Mouse (Mus musculus) neural tube, embryonic 13.5 days (tissue): ENCODE measurements around the gene Ralgapa1. TPM values are rescaled to one million over a fixed set of nuclear protein-coding genes. Genes with fewer than 3 reads are reported as not detected.
A peak's percentile ranks its signal among the peaks of the same experiment; 100 is the strongest.
"Not testable (repeated sequence)": the region's sequence is repeated elsewhere in the genome, so short reads cannot be mapped to it uniquely, and the experiment has no call there.

Experiments
- ATAC-seq: fragments of 200-750 bp; cut with Nextera tagmentation; 2 replicates; pipeline ENCODE4 v1.8.0; 2017; ENCODE audit warnings: low read depth, mild to moderate bottlenecking, moderate TSS enrichment, moderate library complexity
- H3K27ac ChIP-seq: fragments of 300-500 bp; sonication (generic); replicated peaks from 2 replicates; pipeline ENCODE4 v1.5.1; 2015; ENCODE audit warnings: moderate library complexity, mild to moderate bottlenecking, inconsistent platforms
- H3K27me3 ChIP-seq: fragments of 300-500 bp; sonication (generic); 2 replicates; pipeline ENCODE4 v1.6.1; 2015; ENCODE audit warnings: mild to moderate bottlenecking, inconsistent platforms
- H3K36me3 ChIP-seq: fragments of 300-500 bp; sonication (generic); 2 replicates; pipeline ENCODE4 v1.6.1; 2015; ENCODE audit warnings: mild to moderate bottlenecking, inconsistent platforms
- H3K4me1 ChIP-seq: fragments of 300-500 bp; sonication (generic); replicated peaks from 2 replicates; pipeline ENCODE4 v1.6.1; 2015; ENCODE audit warnings: inconsistent platforms
- H3K4me2 ChIP-seq: fragments of 300-500 bp; sonication (generic); 2 replicates; pipeline ENCODE4 v1.6.1; 2015; ENCODE audit warnings: inconsistent platforms, mild to moderate bottlenecking, moderate library complexity
- H3K4me3 ChIP-seq: fragments of 300-500 bp; sonication (generic); 2 replicates; pipeline ENCODE4 v1.5.1; 2015; ENCODE audit warnings: mild to moderate bottlenecking, inconsistent platforms
- H3K9ac ChIP-seq: fragments of 300-500 bp; sonication (generic); 2 replicates; pipeline ENCODE4 v1.6.1; 2015; ENCODE audit warnings: moderate library complexity, mild to moderate bottlenecking, inconsistent platforms
- H3K9me3 ChIP-seq: fragments of 300-500 bp; sonication (generic); 2 replicates; pipeline ENCODE4 v1.6.1; 2016; ENCODE audit warnings: inconsistent platforms
- WGBS: fragments of 180-500 bp; shearing (Covaris S2); methylation state at CpG from one replicate; pipeline ENCODE4 v1.1.7; 2015; 5-methylcytosine and 5-hydroxymethylcytosine counted together
- polyA plus RNA-seq: library from polyadenylated mRNA; unstranded; fragments of >200 nt; fragmentation: Nextera tagmentation; extraction: Ambion mirVana; gene quantifications from 2 replicates; pipeline ENCODE4 v1.2.1, GENCODE M21; 2015

Gene Ralgapa1
- polyA plus RNA-seq, 1 experiment from 2014 or later, result 21.0 TPM

DNA sequence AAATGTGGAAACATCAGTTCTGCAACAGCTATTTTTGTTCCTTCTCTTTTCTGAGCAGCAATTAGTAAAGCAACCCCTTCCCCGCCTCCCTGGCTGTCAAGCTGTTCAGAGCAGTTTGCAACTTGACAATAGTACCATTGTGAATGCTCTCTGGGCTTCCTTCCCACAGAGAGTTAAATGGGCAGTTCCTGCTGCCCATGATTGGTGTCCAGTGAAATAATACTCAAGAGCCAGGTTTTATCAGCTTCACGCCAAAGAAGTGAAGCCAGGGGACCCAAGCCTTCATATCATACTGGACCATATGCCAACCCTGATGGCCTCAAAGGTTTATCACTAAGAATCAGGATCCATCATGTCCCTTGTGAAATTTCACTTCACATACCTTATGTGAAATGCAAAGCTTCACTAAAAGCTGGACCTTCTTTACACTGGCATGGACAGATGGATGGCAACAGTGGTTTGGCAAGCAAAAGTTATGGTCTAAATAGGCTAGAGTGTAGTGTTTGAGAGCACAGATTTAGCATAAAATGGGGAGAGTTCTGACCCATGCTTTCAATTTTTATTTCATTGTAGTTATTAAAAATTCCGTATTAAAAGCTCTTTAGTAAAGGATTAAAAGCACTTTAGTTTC lies 198.2 kb downstream of the Ralgapa1 start:
- Histone ChIP-seq H3K27ac (no peak overlapping the region), H3K27me3 (no peaks in the 10 kb centered on the region), H3K4me3 (no peak overlapping the region), H3K36me3 (no peaks in the 10 kb centered on the region), H3K4me1 (peaks cover 6% of the 10 kb centered on the region), H3K9ac (no peak overlapping the region), H3K4me2 (no peak overlapping the region), H3K9me3 (no peaks in the 10 kb centered on the region)
- 38% methylated on average over 3 of the region's 3 CpGs for WGBS
- ATAC-seq, result no peak

DNA sequence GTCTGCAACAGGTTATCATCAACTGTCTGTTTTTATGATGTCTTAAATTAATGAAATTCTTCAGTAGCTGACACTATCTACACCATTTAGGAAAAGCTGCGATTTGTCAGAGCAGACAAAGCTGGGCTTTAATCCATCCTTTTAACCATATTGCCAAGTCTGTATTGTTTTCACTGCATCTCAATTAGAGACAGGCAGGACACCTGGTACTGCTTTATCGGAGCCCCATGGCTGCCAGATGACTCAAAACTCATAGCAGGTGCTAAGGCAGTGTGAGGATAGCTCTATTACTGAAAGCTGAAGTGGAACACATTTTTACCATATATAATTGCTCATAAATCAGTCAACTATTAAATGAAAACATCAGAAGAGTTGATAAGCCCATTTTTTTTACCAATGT lies 200.6 kb downstream of the Ralgapa1 start:
- no peak for ATAC-seq
- no peaks in the 10 kb centered on the region for H3K27me3 ChIP-seq
- 46% methylated on average over 2 of the region's 2 CpGs for WGBS
- H3K4me3 ChIP-seq, result no peak overlapping the region
- no peak overlapping the region for H3K4me2 ChIP-seq
- no peaks in the 10 kb centered on the region for H3K36me3 ChIP-seq
- H3K27ac ChIP-seq, result no peak overlapping the region
- H3K9ac ChIP-seq, result no peak overlapping the region
- no peaks in the 10 kb centered on the region for H3K9me3 ChIP-seq
- peaks cover 6% of the 10 kb centered on the region for H3K4me1 ChIP-seq

DNA sequence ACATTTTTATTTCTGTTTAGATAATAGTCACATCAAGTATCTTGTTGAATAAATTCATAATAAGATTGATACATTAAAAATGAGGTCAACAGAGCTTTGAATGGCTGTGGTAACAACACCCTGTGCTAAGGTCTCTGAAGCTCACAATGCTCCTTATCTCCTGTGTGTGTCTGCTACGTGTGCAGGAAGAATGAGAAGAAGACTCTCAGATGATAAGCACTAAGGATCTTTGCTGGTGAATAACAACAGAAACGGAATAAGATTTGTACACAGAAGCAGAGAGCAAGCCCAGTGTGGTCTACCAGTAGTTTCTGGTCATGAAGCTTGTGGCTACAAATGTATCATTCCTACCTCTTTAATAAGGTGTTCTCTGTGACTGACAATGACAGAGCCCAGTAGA lies 210.2 kb downstream of the Ralgapa1 start:
- no peak overlapping the region for H3K4me3 ChIP-seq
- H3K27me3 ChIP-seq, result no peaks in the 10 kb centered on the region
- H3K4me1 ChIP-seq, result no peaks in the 10 kb centered on the region
- 81% methylated on average over 2 of the region's 2 CpGs for WGBS
- H3K36me3 ChIP-seq, result no peaks in the 10 kb centered on the region
- H3K4me2 ChIP-seq, result no peak overlapping the region
- H3K9me3 ChIP-seq, result no peaks in the 10 kb centered on the region
- H3K9ac ChIP-seq, result no peak overlapping the region
- ATAC-seq, result no peak
- H3K27ac ChIP-seq, result no peak overlapping the region

DNA sequence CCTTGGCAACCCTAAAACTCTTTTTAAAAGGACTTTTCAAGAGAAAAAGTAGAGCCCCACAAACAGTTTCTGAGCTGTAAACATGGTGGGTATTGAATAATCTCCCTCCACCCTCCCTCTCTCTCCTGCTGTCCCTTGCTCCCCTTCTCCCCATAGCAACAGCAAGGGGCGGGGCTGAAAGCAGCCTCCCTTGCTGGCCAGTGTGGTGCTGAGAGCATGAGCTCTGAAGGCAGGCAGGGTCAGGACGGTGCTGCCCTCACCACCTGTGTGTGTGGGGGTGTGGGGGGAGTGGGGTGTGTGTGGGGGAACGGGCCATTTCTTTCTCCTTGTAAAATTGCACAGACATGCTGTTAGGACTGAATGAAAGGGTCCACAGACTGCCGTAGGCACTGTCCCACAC lies 213.1 kb downstream of the Ralgapa1 start:
- 0 out of 2 replicates have a peak, but pooled peaks cover 5% of the 10 kb centered on the region for H3K27me3 ChIP-seq
- no peak overlapping the region for H3K9ac ChIP-seq
- H3K36me3 ChIP-seq, result 0 out of 2 replicates have a peak, but pooled peaks cover 4% of the 10 kb centered on the region
- no peak overlapping the region for H3K4me3 ChIP-seq
- H3K27ac ChIP-seq, result no peak overlapping the region
- no peak overlapping the region for H3K4me2 ChIP-seq
- no peaks in the 10 kb centered on the region for H3K9me3 ChIP-seq
- no peaks in the 10 kb centered on the region for H3K4me1 ChIP-seq
- ATAC-seq, result 0 out of 2 replicates have a peak, but pooled peaks have one; percentile 53
- WGBS, result 24% methylated on average over 4 of the region's 4 CpGs

DNA sequence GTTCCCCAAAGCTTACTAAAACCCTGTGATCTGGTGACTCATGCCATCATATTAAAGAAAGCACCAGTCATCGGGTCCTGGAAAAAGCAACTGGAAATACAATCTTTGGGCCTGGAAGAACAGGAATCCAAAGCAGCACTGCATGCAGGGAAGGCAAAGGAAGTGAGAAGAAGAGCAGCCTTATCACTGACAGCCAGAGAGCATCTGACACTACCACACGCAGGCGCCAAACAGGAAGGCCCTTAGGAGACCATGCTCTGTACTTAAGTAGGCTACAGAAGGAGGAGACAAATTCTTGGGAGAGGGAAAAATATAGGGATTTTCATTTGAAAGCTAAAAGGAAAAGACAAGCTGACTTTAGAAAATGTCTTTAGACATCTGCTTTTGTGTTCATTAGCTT lies 216.6 kb downstream of the Ralgapa1 start:
- WGBS, result 70% methylated on average over 3 of the region's 3 CpGs
- 0 out of 2 replicates have a peak, but pooled peaks cover 4% of the 10 kb centered on the region for H3K36me3 ChIP-seq
- H3K9ac ChIP-seq, result no peak overlapping the region
- H3K4me3 ChIP-seq, result no peak overlapping the region
- H3K27ac ChIP-seq, result no peak overlapping the region
- ATAC-seq, result no peak
- no peaks in the 10 kb centered on the region for H3K9me3 ChIP-seq
- H3K4me1 ChIP-seq, result peaks cover 15% of the 10 kb centered on the region
- H3K27me3 ChIP-seq, result peaks cover 38% of the 10 kb centered on the region
- no peak overlapping the region for H3K4me2 ChIP-seq

DNA sequence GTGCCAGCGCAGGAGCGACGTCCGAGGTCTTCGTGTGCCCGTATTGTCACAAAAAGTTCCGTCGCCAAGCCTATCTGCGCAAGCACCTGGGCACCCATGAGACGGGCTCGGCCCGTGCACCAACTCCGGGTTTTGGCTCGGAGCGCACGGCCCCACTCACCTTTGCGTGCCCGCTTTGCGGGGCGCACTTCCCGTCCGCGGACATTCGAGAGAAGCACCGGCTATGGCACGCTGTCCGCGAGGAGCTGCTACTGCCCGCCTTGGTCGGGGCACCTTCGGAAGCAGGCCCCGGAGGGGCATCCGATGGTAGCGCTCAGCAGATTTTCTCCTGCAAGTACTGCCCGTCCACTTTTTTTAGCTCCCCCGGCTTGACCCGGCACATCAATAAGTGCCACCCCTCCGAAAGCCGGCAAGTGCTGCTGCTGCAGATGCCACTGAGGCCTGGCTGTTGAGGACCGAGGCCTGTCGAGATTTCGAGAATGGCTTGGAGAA lies 220.4 kb downstream of the Ralgapa1 start:
- no peaks in the 10 kb centered on the region for H3K9me3 ChIP-seq
- peaks cover 27% of the 10 kb centered on the region for H3K4me1 ChIP-seq
- H3K27ac ChIP-seq, result no peak overlapping the region
- H3K4me3 ChIP-seq, result peak overlapping the region; percentile 49
- H3K9ac ChIP-seq, result no peak overlapping the region
- 0 out of 2 replicates have a peak, but pooled peaks cover 4% of the 10 kb centered on the region for H3K36me3 ChIP-seq
- 0 out of 2 replicates have a peak, but pooled peaks have one; percentile 4 for ATAC-seq
- peak overlapping the region; percentile 89 for H3K4me2 ChIP-seq
- H3K27me3 ChIP-seq, result peaks cover 76% of the 10 kb centered on the region
- 4% methylated on average over 42 of the region's 42 CpGs for WGBS

DNA sequence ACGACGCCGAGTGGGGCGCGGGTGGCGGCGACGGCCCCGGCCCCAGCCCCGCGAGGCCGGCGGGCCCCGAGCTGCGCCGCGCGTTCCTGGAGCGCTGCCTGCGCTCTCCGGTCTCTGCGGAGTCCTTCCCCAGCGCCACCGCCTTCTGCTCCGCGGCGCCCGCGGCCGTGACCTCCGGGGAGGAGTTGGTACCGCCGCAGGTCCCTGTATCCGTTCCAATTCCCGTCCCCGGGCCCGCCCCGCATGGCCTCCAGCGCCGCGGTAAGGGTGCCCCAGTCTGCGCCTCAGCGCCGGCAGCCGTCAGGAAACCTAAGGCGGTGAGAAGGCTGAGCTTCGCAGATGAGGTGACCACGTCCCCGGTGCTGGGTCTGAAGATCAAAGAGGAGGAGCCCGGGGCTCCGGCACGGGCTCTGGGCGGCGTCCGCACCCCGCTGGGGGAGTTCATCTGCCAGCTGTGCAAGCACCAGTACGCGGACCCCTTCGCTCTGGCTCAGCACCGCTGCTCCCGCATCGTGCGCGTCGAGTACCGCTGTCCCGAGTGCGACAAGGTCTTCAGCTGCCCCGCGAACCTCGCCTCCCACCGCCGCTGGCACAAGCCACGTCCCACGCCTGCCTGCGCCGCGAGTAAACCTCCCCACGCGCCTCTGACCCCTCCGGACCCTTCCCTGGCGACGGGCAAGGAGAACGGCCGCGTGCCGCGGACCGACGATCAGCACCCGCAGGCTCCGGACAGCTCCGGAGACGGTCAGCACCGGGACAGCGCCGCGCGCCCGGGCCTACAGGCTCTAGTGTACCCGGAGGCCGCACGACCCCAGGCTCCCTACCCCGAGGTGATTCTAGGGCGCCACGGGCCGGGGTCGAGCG lies 221.1 kb downstream of the Ralgapa1 start:
- H3K9ac ChIP-seq, result peak overlapping the region; percentile 63
- ATAC-seq, result peak; percentile 60
- no peaks in the 10 kb centered on the region for H3K9me3 ChIP-seq
- under 1% methylated on average over 109 of the region's 109 CpGs for WGBS
- H3K4me2 ChIP-seq, result peak overlapping the region; percentile 89
- H3K4me3 ChIP-seq, result peak overlapping the region; percentile 49
- H3K36me3 ChIP-seq, result no peaks in the 10 kb centered on the region
- H3K4me1 ChIP-seq, result peaks cover 27% of the 10 kb centered on the region
- H3K27ac ChIP-seq, result no peak overlapping the region
- peaks cover 76% of the 10 kb centered on the region for H3K27me3 ChIP-seq

DNA sequence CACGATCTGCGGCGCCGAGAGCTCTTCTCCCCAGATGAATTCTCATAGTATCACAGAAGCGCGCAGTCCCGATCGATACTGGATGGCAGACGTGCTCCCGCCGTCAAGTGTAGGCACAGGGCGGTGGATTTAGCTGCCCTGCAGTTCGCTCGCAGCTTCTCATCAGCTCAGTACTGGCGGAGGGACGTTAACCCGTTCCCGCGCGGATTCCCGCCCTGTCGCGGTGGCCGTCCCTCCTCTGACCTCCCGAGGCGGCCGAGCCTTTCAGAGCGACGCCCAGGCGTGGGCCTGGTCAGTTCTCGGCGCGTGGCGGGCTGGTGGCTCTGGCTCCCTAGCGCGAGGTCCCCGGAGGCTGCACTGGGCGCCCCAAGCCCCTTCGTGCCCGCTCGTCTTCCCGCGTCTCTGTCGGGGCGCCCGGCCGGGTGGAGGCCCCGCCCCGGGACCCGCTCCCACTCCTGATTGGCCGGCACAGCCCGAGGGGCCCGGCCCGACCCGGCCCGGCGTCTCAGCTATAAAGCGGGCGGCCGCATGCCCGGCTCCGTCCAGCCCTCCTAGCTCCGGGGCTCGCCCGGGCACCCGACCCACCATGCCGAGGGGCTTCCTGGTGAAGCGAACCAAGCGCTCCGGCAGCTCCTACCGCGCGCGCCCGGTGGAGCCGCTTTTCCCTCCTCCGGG lies 221.9 kb downstream of the Ralgapa1 start, which contains the start of gene Insm2:
Gene Insm2 (plus strand): TSS at position 541 of the 675 bp plus-strand sequence.
- Histone ChIP-seq H3K4me1 (peaks cover 27% of the 10 kb centered on the region), H3K4me3 (peak within 1 kb of the TSS; percentile 49), H3K9ac (peak within 1 kb of the TSS; percentile 63), H3K36me3 (no peaks in the 10 kb centered on the region), H3K27ac (no peak within 1 kb of the TSS), H3K9me3 (no peaks in the 10 kb centered on the region), H3K4me2 (peak within 1 kb of the TSS; percentile 89), H3K27me3 (peaks cover 83% of the 10 kb centered on the region)
- peak; percentile 72 for ATAC-seq
- under 1% methylated on average over 77 of the region's 77 CpGs for WGBS

DNA sequence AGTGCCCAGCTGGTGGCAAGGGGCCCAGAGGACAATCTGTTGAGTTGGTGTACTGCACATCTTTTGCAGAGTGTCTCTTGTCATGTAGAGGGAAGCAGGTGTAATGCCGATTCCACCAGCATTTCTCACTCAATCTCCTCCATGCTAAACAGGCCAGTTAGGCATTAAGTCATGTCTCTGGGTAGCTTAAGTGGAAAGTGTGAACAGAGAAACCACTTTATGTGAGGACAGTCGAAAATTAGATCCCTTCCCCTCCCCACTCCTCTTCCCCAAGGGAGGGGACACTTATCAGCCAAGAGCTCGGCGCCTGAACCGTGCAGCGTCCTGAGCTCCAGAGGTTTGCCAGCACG lies 222.5 kb downstream of the Ralgapa1 start:
- 6% methylated on average over 7 of the region's 7 CpGs for WGBS
- Histone ChIP-seq H3K36me3 (no peaks in the 10 kb centered on the region), H3K4me3 (peak overlapping the region; percentile 49), H3K27ac (no peak overlapping the region), H3K9me3 (no peaks in the 10 kb centered on the region), H3K4me1 (peaks cover 27% of the 10 kb centered on the region), H3K27me3 (peaks cover 83% of the 10 kb centered on the region), H3K4me2 (peak overlapping the region; percentile 89), H3K9ac (peak overlapping the region; percentile 63)
- ATAC-seq, result no peak

DNA sequence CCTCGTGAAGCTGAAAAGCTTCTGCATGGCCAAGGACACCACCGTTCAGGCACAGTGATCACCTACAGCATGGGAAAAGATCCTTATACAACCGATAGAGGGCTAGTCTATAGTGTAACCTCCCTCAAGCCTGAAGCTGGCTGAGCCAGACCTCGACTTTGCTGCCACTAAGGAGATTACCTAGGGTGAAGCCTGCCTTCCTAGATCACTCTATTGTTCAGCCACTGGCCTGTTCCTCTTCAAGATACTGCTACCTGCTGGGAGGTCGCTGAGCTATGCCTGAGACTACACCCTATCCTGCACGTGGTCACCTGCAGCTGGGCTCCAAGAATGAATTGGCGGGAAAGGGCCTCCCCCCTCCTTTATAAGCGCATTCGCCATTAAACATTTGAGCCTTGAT lies 234.0 kb downstream of the Ralgapa1 start:
- H3K36me3 ChIP-seq, ATAC-seq, H3K9me3 ChIP-seq, H3K4me3 ChIP-seq, H3K27ac ChIP-seq, H3K4me1 ChIP-seq, H3K9ac ChIP-seq, H3K4me2 ChIP-seq, H3K27me3 ChIP-seq: not testable (repeated sequence)
- 61% methylated on average over 9 of the region's 9 CpGs for WGBS

DNA sequence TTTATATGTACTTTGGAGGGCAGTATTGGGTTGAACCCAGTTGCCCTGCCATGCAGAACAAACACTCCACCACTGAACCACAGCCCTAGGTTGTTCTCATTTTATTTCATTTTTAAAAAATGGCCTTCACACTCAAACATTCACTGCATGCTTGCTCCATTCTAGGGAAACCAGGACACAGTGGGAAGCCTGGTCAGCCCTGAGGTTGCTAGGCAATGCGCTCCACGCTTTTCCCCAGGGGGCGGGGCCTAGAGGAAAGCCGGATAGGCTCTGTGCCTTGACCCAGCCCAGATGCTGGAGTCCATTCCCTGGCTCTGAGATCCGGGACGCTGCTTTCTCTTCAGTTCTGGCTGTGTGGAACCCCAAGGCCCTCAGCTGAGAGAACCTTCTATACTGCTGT lies 247.2 kb downstream of the Ralgapa1 start:
- Histone ChIP-seq H3K4me2 (no peak overlapping the region), H3K4me3 (no peak overlapping the region), H3K9ac (no peak overlapping the region), H3K4me1 (peaks cover 5% of the 10 kb centered on the region; the same call in 1 of the 2 replicates), H3K27ac (no peak overlapping the region), H3K36me3 (no peaks in the 10 kb centered on the region), H3K27me3 (no peaks in the 10 kb centered on the region), H3K9me3 (no peaks in the 10 kb centered on the region)
- ATAC-seq, result 0 out of 2 replicates have a peak, but pooled peaks have one; percentile 47
- WGBS, result 4% methylated on average over 6 of the region's 6 CpGs

DNA sequence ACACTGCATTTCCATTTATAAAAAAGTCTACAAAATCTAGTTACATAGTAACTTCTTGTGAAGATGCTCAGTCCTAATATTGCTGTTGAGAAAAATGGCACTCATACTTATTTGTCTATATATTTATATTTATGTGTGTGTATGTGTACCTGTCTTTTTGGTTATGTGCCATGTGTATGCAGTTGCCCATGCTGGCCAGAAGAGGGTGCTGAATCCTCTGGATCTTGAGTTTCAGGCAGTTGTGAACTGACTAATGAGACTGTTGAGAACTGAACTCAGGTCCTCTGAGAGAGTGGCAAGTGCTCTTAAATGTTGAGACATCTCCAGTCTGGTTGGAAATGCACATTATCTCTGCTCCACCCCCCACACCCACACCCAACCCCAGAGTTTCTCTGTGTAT lies 247.9 kb downstream of the Ralgapa1 start:
- Histone ChIP-seq H3K4me1 (peaks cover 5% of the 10 kb centered on the region; the same call in 1 of the 2 replicates), H3K9ac (no peak overlapping the region), H3K27ac (no peak overlapping the region), H3K36me3 (no peaks in the 10 kb centered on the region), H3K9me3 (no peaks in the 10 kb centered on the region), H3K4me2 (no peak overlapping the region), H3K27me3 (no peaks in the 10 kb centered on the region), H3K4me3 (no peak overlapping the region)
- no peak for ATAC-seq
